Mouse (Mus musculus): ENCODE measurements around the gene Dennd6a. TPM values are rescaled to one million over a fixed set of nuclear protein-coding genes. Genes with fewer than 3 reads are reported as not detected.

Dennd6a gene
- total and polyA plus RNA-seq, 2 experiments from 2014 or later: 11.9 to 30.7 TPM

DNA sequence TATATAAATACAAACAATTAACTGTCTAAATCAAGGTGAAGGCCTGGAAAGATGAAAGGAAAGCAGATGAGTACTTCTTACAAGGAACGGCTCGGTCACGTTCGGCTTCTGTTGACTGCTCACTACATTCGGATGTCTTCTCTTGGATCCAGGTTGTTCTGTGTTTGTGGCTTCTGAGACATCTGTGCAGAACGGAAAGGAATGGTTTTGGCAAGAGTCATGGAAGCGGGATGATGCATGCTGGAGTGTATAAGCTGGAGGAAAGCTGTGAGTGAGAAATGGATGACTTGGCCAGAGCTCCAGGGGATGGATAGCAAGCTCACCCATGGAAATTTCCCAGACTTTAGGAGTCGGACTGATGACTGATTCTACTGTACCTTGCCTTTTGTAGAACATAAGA is 22.9 kb upstream of the Dennd6a start:
- no peak for DNase-seq
- no peak overlapping the region for H3K9ac ChIP-seq
- no peaks in the 10 kb centered on the region for H3K27me3 ChIP-seq (ENCODE audit: insufficient read depth, low read length)
- no peak overlapping the region for H3K27ac ChIP-seq (ENCODE audit: low read depth, low read length)
- H3K4me2 ChIP-seq (ENCODE audit: low read depth): no peak overlapping the region
- no peaks in the 10 kb centered on the region for H3K36me3 ChIP-seq (ENCODE audit: insufficient read depth)
- no peak for ATAC-seq
- H3K9me3 ChIP-seq (ENCODE audit: low read length): no peaks in the 10 kb centered on the region
- H3K4me1 ChIP-seq (ENCODE audit: insufficient read depth): no peaks in the 10 kb centered on the region
- H3K4me3 ChIP-seq (ENCODE audit: low read depth, low read length): no peak overlapping the region
- WGBS: 93% methylated on average over 8 of the region's 8 CpGs
- no peak for TF ChIP-seq CTCF (IDR thresholded peaks at IDR 0.05; ENCODE audit: low read depth)

DNA sequence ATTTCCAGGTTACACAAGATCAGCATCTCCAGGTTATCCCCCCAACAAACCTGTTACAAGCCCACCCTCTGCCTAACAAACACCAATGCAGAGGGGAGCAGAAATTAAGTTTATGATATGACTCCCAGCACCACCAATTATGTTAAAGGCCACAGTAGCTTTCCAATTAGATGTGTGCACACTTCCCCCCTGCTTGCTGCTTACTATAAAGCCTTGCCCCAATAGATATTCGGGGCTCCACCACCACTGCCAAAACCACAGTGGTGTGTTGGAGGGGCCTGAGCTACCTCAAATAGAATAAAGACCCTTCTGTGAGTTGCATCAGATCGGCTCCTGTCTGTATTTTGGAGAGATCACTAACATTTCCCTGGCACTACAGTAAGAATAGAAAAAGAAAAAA is 21.2 kb upstream of the Dennd6a start:
- no peak for TF ChIP-seq CTCF (IDR thresholded peaks at IDR 0.05; ENCODE audit: low read depth)
- DNase-seq (no peak), ATAC-seq (no peak)
- WGBS: 80% methylated on average over 2 of the region's 2 CpGs
- no peaks in the 10 kb centered on the region for H3K9me3 ChIP-seq (ENCODE audit: low read length)
- no peak overlapping the region for H3K4me3 ChIP-seq (ENCODE audit: low read depth, low read length)
- H3K9ac ChIP-seq: no peak overlapping the region
- H3K27me3 ChIP-seq (ENCODE audit: insufficient read depth, low read length): no peaks in the 10 kb centered on the region
- H3K4me1 ChIP-seq (ENCODE audit: insufficient read depth): no peaks in the 10 kb centered on the region
- H3K4me2 ChIP-seq (ENCODE audit: low read depth): no peak overlapping the region
- no peak overlapping the region for H3K27ac ChIP-seq (ENCODE audit: low read depth, low read length)
- no peaks in the 10 kb centered on the region for H3K36me3 ChIP-seq (ENCODE audit: insufficient read depth)

DNA sequence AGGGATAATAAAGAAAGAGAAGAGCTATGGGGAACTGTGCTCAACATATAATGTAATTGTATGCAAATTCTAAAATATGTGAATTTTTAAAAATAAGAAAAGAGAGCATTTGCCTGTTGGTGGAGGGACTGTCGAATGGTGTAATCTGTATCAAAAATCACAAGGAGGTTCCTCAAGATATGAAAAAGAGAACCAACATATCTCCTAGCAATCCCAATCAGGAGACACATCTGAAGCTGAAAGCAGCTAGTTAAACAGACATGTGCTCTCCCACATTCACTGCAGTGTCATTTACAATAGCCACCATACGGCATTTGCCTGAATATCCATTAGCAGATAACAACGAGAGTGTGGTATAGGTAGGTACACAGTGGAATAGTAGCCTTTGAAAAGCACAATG is 20.8 kb upstream of the Dennd6a start:
- 83% methylated on average over 3 of the region's 3 CpGs for WGBS
- H3K4me3 ChIP-seq (ENCODE audit: low read depth, low read length): no peak overlapping the region
- no peaks in the 10 kb centered on the region for H3K4me1 ChIP-seq (ENCODE audit: insufficient read depth)
- ATAC-seq: no peak
- no peak overlapping the region for H3K9ac ChIP-seq
- DNase-seq: no peak
- H3K9me3 ChIP-seq (ENCODE audit: low read length): no peaks in the 10 kb centered on the region
- no peaks in the 10 kb centered on the region for H3K27me3 ChIP-seq (ENCODE audit: insufficient read depth, low read length)
- H3K4me2 ChIP-seq (ENCODE audit: low read depth): no peak overlapping the region
- H3K36me3 ChIP-seq (ENCODE audit: insufficient read depth): no peaks in the 10 kb centered on the region
- TF ChIP-seq CTCF (IDR thresholded peaks at IDR 0.05; ENCODE audit: low read depth): no peak
- H3K27ac ChIP-seq (ENCODE audit: low read depth, low read length): no peak overlapping the region

DNA sequence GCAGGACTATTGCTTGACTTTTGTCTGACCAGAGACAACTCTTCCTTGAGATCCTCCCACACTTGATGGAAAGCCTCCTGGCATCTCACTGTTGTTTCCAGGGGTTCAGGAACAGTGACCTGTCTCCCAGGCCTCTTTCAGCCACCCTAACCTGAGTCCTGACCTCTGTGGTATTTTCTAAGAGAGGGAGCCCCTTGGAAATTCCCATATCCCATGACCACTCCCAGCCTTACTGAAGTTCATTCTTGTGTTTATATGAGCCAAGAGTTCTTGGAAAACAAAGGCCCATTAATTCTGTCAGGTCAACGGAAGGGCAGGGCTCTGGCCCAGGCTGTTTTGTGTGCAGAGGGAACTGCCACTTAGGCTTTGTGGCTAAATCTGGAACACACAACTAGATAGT is 16.1 kb upstream of the Dennd6a start:
- Histone ChIP-seq H3K4me1 (ENCODE audit: insufficient read depth) (no peaks in the 10 kb centered on the region), H3K36me3 (ENCODE audit: insufficient read depth) (no peaks in the 10 kb centered on the region), H3K4me2 (ENCODE audit: low read depth) (no peak overlapping the region), H3K27me3 (ENCODE audit: insufficient read depth, low read length) (no peaks in the 10 kb centered on the region), H3K27ac (ENCODE audit: low read depth, low read length) (no peak overlapping the region), H3K4me3 (ENCODE audit: low read depth, low read length) (no peak overlapping the region), H3K9ac (no peak overlapping the region), H3K9me3 (ENCODE audit: low read length) (0 out of 2 replicates have a peak, but pooled peaks cover 5% of the 10 kb centered on the region)
- no peak for DNase-seq
- WGBS: 55% methylated on average over 1 of the region's 1 CpGs
- no peak for TF ChIP-seq CTCF (IDR thresholded peaks at IDR 0.05; ENCODE audit: low read depth)
- no peak for ATAC-seq

DNA sequence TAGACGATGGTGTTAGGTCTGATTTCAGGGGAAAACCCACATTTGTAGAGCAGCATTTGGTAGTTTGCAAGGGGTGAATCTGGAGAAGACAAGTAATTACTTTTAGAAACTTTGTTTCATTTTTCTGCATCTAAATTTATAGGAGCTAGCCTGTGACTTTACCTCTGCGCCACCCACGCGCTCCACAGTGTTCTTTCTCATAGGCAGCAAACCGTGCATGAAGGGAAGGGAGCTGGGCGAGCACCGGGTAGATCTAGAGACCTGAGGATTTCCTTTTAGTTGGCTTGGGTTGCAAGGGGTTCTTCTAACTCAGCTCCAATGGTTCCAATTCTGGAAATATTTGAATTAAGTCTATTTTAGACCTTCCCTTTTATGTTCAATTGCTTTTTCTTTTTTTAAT is 15.1 kb upstream of the Dennd6a start:
- no peaks in the 10 kb centered on the region for H3K36me3 ChIP-seq (ENCODE audit: insufficient read depth)
- no peaks in the 10 kb centered on the region for H3K27me3 ChIP-seq (ENCODE audit: insufficient read depth, low read length)
- H3K4me1 ChIP-seq (ENCODE audit: insufficient read depth): no peaks in the 10 kb centered on the region
- H3K4me3 ChIP-seq (ENCODE audit: low read depth, low read length): no peak overlapping the region
- H3K9me3 ChIP-seq (ENCODE audit: low read length): 0 out of 2 replicates have a peak, but pooled peaks cover 5% of the 10 kb centered on the region
- DNase-seq (no peak), ATAC-seq (no peak)
- WGBS: 93% methylated on average over 7 of the region's 7 CpGs
- no peak for TF ChIP-seq CTCF (IDR thresholded peaks at IDR 0.05; ENCODE audit: low read depth)
- no peak overlapping the region for H3K27ac ChIP-seq (ENCODE audit: low read depth, low read length)
- H3K4me2 ChIP-seq (ENCODE audit: low read depth): no peak overlapping the region
- no peak overlapping the region for H3K9ac ChIP-seq

DNA sequence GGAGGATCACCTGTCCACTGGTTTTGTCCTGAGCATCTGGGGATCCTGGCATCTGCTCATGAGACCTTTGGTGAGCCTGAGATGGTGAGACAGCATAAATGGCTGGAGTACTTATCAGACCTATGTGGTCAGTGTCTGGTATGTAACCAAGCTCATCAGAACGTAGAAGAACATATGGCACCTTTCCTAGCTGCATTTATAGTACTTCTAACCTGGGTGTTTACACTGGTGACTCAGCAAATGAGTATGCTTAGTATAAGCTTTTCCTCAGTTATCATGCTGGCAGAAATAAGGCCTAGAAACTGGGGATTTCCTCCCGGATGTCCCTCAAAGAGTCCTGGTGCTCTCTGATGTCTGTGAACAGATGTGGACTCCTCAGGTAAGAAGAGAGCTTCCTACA is 11.4 kb upstream of the Dennd6a start:
- Histone ChIP-seq H3K4me2 (ENCODE audit: low read depth) (no peak overlapping the region), H3K27ac (ENCODE audit: low read depth, low read length) (no peak overlapping the region), H3K9me3 (ENCODE audit: low read length) (0 out of 2 replicates have a peak, but pooled peaks cover 5% of the 10 kb centered on the region), H3K4me3 (ENCODE audit: low read depth, low read length) (no peak overlapping the region), H3K9ac (no peak overlapping the region), H3K36me3 (ENCODE audit: insufficient read depth) (no peaks in the 10 kb centered on the region), H3K27me3 (ENCODE audit: insufficient read depth, low read length) (no peaks in the 10 kb centered on the region), H3K4me1 (ENCODE audit: insufficient read depth) (no peaks in the 10 kb centered on the region)
- 83% methylated on average over 2 of the region's 2 CpGs for whole genome bisulfite sequencing
- no peak for TF ChIP-seq CTCF (IDR thresholded peaks at IDR 0.05; ENCODE audit: low read depth)
- no peak for DNase-seq
- no peak for ATAC-seq

DNA sequence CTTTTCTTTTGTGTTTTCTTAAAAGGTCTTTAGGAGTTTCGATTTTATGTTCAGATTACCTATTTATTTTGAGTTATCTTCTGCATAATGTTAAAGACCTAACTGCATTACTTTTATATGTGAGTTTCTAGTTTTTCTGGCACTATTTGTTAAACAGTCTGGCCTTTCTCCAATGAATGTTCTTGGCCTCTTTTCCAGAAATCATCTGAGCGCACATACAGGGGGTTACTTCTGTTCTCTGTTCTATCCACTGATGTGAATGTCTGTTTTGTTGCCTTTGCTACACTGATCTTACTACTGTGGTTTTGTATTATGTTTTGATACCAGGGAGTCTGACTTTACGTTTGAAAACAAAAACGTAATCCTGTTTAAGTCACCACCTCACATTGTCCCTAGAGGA is 3.8 kb upstream of the Dennd6a start:
- no peaks in the 10 kb centered on the region for H3K9me3 ChIP-seq (ENCODE audit: low read length)
- H3K4me3 ChIP-seq (ENCODE audit: low read depth, low read length): no peak overlapping the region
- no peak for ATAC-seq
- no peaks in the 10 kb centered on the region for H3K36me3 ChIP-seq (ENCODE audit: insufficient read depth)
- H3K4me1 ChIP-seq (ENCODE audit: insufficient read depth): no peaks in the 10 kb centered on the region
- no peaks in the 10 kb centered on the region for H3K27me3 ChIP-seq (ENCODE audit: insufficient read depth, low read length)
- WGBS: 80% methylated on average over 4 of the region's 4 CpGs
- H3K4me2 ChIP-seq (ENCODE audit: low read depth): no peak overlapping the region
- no peak overlapping the region for H3K27ac ChIP-seq (ENCODE audit: low read depth, low read length)
- no peak overlapping the region for H3K9ac ChIP-seq
- no peak for TF ChIP-seq CTCF (IDR thresholded peaks at IDR 0.05; ENCODE audit: low read depth)
- no peak for DNase-seq

Measured in forebrain, postnatal 0 days (tissue).